Comparison of ENCODE assay signal across 9 mouse cellular contexts in the genomic region with DNA sequence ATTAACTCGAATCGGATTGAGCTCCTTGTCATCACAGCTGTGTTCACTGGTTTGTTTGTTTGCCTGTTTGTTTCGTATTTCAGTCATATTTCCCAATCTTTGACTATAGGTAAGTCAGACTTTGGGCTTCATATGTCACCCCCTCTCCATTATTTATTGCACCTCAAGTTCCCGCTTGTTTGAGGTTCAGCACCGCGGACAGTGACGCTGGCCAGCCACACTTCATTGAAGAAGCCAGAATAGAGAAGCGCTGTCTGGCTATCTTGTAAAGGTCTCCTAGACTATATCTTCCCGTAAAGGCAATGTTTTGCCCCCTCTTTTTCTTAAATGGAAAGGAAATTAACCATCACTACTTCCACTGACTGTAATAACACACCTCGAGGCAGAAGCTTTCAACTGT.
A peak's percentile ranks its signal among the peaks of the same experiment; 100 is the strongest.
DNase-seq lines count a peak whose midpoint lies in the region; ATAC-seq and TF ChIP-seq lines count a peak whose summit lies in the region.
"Had no signal": no experiment of that assay in that cellular context is flagged by ENCODE, and none has a peak within 500 bp of the region (broad histone marks: within the 10 kb centered on the region; RNA-seq: fewer than 3 reads in every experiment).

No protein-coding gene starts in this region.

- H3K4me2 ChIP-seq in forebrain, postnatal 0 days (ENCODE audit: low read depth) = peak overlapping the region; percentile 38
- H3K4me2 ChIP-seq in midbrain, embryonic 16.5 days (ENCODE audit: low read length) = peak overlapping the region; percentile 50
- H3K4me2 ChIP-seq: embryonic facial prominence, embryonic 15.5 days had no signal

- no peak for TF ChIP-seq RAD21 in MEL (IDR thresholded peaks at IDR 0.05; ENCODE audit: low read depth, low read length)

- no peaks in the 10 kb centered on the region for H3K36me3 ChIP-seq in MEL (ENCODE audit: control insufficient read depth in 1 of 2, insufficient read depth in 2 of 2, low read length in 2 of 2)
- no peaks in the 10 kb centered on the region for H3K36me3 ChIP-seq in forebrain, postnatal 0 days (ENCODE audit: insufficient read depth)
- H3K36me3 ChIP-seq in midbrain, embryonic 16.5 days (ENCODE audit: control insufficient read depth, insufficient read depth, low read length) = no peaks in the 10 kb centered on the region
- no peaks in the 10 kb centered on the region for H3K36me3 ChIP-seq in heart, adult 2 months (ENCODE audit: control insufficient read depth, insufficient read depth, low read length)
- H3K36me3 ChIP-seq: embryonic facial prominence, embryonic 15.5 days had no signal

- WGBS in forebrain, postnatal 0 days = 28% methylated on average over 10 of the region's 10 CpGs
- WGBS in midbrain, embryonic 16.5 days = 27% methylated on average over 10 of the region's 10 CpGs
- WGBS in heart, adult 2 months = 29% methylated on average over 10 of the region's 10 CpGs

- H3K27ac ChIP-seq in MEL (ENCODE audit: control insufficient read depth, low read depth, low read length) = no peak overlapping the region
- H3K27ac ChIP-seq in forebrain, postnatal 0 days (ENCODE audit: low read depth, low read length) = no peak overlapping the region
- H3K27ac ChIP-seq in midbrain, embryonic 16.5 days (ENCODE audit: low read length) = no peak overlapping the region
- H3K27ac ChIP-seq in heart, adult 2 months = no peak overlapping the region
- H3K27ac ChIP-seq: embryonic facial prominence, embryonic 15.5 days had no signal

- H3K79me2 ChIP-seq in MEL (ENCODE audit: control insufficient read depth, insufficient read depth, low read length, poor library complexity) = no peaks in the 10 kb centered on the region
- no peaks in the 10 kb centered on the region for H3K79me2 ChIP-seq in heart, adult 2 months (replicated peaks; ENCODE audit: control insufficient read depth, insufficient read depth, low read length)

- intact Hi-C loops in heart, postnatal 36 days (cut with DNase I) = no loop called here
- intact Hi-C loops in heart, adult 2 months (cut with DNase I) = no loop called here

- H3K4me1 ChIP-seq in MEL (ENCODE audit: control insufficient read depth in 1 of 2, insufficient read depth in 2 of 2, low read length in 2 of 2) = no peaks in the 10 kb centered on the region
- peaks cover 17% of the 10 kb centered on the region for H3K4me1 ChIP-seq in forebrain, postnatal 0 days (ENCODE audit: insufficient read depth)
- H3K4me1 ChIP-seq in midbrain, embryonic 16.5 days (ENCODE audit: control insufficient read depth, insufficient read depth, low read length) = peaks cover 5% of the 10 kb centered on the region
- no peaks in the 10 kb centered on the region for H3K4me1 ChIP-seq in heart, adult 2 months (ENCODE audit: control insufficient read depth, insufficient read depth, low read length)

- no peaks in the 10 kb centered on the region for H3K27me3 ChIP-seq in MEL (ENCODE audit: control insufficient read depth in 1 of 2, insufficient read depth in 2 of 2, low read length in 2 of 2)
- H3K27me3 ChIP-seq in forebrain, postnatal 0 days (ENCODE audit: insufficient read depth, low read length) = no peaks in the 10 kb centered on the region
- no peaks in the 10 kb centered on the region for H3K27me3 ChIP-seq in midbrain, embryonic 16.5 days (ENCODE audit: control insufficient read depth, insufficient read depth, low read depth, low read length)
- H3K27me3 ChIP-seq in heart, adult 2 months (ENCODE audit: control insufficient read depth, insufficient read depth, low read length) = peaks cover 2% of the 10 kb centered on the region; the same call in 1 of the 2 replicates

- peak; percentile 8; the same call in 1 of the 2 replicates for ATAC-seq in frontal cortex, adult (ENCODE audit: low TSS enrichment)
- ATAC-seq in forebrain, postnatal 0 days = no peak
- ATAC-seq in midbrain, embryonic 16.5 days = no peak
- ATAC-seq in activated CD4-positive, CD25-positive, alpha-beta regulatory T cell, adult 4 months = no peak

- DNase-seq in frontal cortex, postnatal 25 days (ENCODE audit: low spot score in 2 of 2) = no peak
- peak; percentile 48 for DNase-seq in MEL (ENCODE audit: low read depth, low spot score)
- DNase-seq in forebrain, postnatal 0 days = no peak
- DNase-seq in heart, postnatal 36 days = no peak
- no peak for DNase-seq in heart, adult 2 months

- no peaks in the 10 kb centered on the region for H3K9me3 ChIP-seq in MEL (replicated peaks; ENCODE audit: insufficient read depth, low read length)
- no peaks in the 10 kb centered on the region for H3K9me3 ChIP-seq in forebrain, postnatal 0 days (ENCODE audit: low read length)
- no peaks in the 10 kb centered on the region for H3K9me3 ChIP-seq in midbrain, embryonic 16.5 days (replicated peaks; ENCODE audit: control insufficient read depth, low read length, poor library complexity, severe bottlenecking)
- H3K9me3 ChIP-seq: embryonic facial prominence, embryonic 15.5 days had no signal

- no peak for TF ChIP-seq EP300 in MEL (IDR thresholded peaks at IDR 0.05; ENCODE audit: low read depth in 1 of 2, low read length in 2 of 2)
- no peak for TF ChIP-seq EP300 in heart, adult 2 months (IDR thresholded peaks at IDR 0.05; ENCODE audit: insufficient read depth, low read depth, low read length)

- TF ChIP-seq POLR2A in MEL (IDR thresholded peaks at IDR 0.05; ENCODE audit: control insufficient read depth in 1 of 2, insufficient read depth in 1 of 2, low read depth in 1 of 2, low read length in 2 of 2, poor library complexity in 1 of 2) = no peak
- no peak for TF ChIP-seq POLR2A in heart, adult 2 months (IDR thresholded peaks at IDR 0.05; ENCODE audit: insufficient read depth, low read depth, low read length)

- H3K9ac ChIP-seq in MEL (ENCODE audit: control insufficient read depth, low read depth, low read length, poor library complexity, severe bottlenecking) = no peak overlapping the region
- no peak overlapping the region for H3K9ac ChIP-seq in forebrain, postnatal 0 days
- no peak overlapping the region for H3K9ac ChIP-seq in midbrain, embryonic 16.5 days (ENCODE audit: low read depth, low read length)
- no peak overlapping the region for H3K9ac ChIP-seq in heart, adult 2 months (ENCODE audit: low read depth, low read length)
- H3K9ac ChIP-seq: embryonic facial prominence, embryonic 15.5 days had no signal

- no peak for TF ChIP-seq CTCF in MEL (IDR thresholded peaks at IDR 0.05 in 2 of 3, conservative IDR thresholded peaks at IDR 0.05 in 1 of 3; ENCODE audit: control insufficient read depth in 1 of 3, insufficient read depth in 1 of 3, low read depth in 2 of 3, low read length in 3 of 3, poor library complexity in 1 of 3, severe bottlenecking in 1 of 3)
- TF ChIP-seq CTCF in forebrain, postnatal 0 days (IDR thresholded peaks at IDR 0.05; ENCODE audit: low read depth) = no peak
- TF ChIP-seq CTCF in heart, adult 2 months (IDR thresholded peaks at IDR 0.05) = no peak

- no peak overlapping the region for H3K4me3 ChIP-seq in MEL (ENCODE audit: control insufficient read depth in 1 of 2, insufficient read depth in 1 of 2, low read depth in 2 of 2, low read length in 2 of 2)
- peak overlapping the region; percentile 19; the same call in 1 of the 2 replicates for H3K4me3 ChIP-seq in forebrain, postnatal 0 days (ENCODE audit: low read depth, low read length)
- H3K4me3 ChIP-seq in midbrain, embryonic 16.5 days (ENCODE audit: low read depth, low read length) = peak overlapping the region; percentile 9
- no peak overlapping the region for H3K4me3 ChIP-seq in heart, adult 2 months
- H3K4me3 ChIP-seq: embryonic facial prominence, embryonic 15.5 days had no signal

TF ChIP-seq in MEL, 35 proteins besides CTCF, POLR2A, EP300 and RAD21:
- TF ChIP-seq ZNF384 (IDR thresholded peaks at IDR 0.05; ENCODE audit: low read depth, low read length) (no peak), ZMIZ1 (IDR thresholded peaks at IDR 0.05; ENCODE audit: low read depth, low read length) (no peak), TCF12 (IDR thresholded peaks at IDR 0.05; ENCODE audit: low read depth, low read length) (no peak), SMC3 (IDR thresholded peaks at IDR 0.05; ENCODE audit: low read depth, low read length) (no peak), SIN3A (IDR thresholded peaks at IDR 0.05; ENCODE audit: low read length) (no peak), MAZ (IDR thresholded peaks at IDR 0.05; ENCODE audit: low read depth, low read length) (no peak), GABPA (IDR thresholded peaks at IDR 0.05; ENCODE audit: low read depth, low read length) (no peak), ZKSCAN1 (IDR thresholded peaks at IDR 0.05; ENCODE audit: low read depth, low read length) (no peak), JUND (IDR thresholded peaks at IDR 0.05; ENCODE audit: low read depth, low read length) (no peak), USF2 (IDR thresholded peaks at IDR 0.05; ENCODE audit: borderline replicate concordance in 1 of 2, insufficient read depth in 1 of 2, low read depth in 1 of 2, low read length in 2 of 2) (no peak)
TF ChIP-seq in MEL: peak in this region for 0.

Comparison
In these comparisons a context has a peak if more than half of its experiments do, and no peak if none do; other contexts are left out.
1. H3K4me3 ChIP-seq: peak in forebrain, postnatal 0 days (single experiment) and midbrain, embryonic 16.5 days (single experiment); none in MEL (0 of 2) and heart, adult 2 months (single experiment).